Mouse (Mus musculus) lung, adult 2 months (tissue): Measurements from ENCODE around the gene Fnbp1. TPM values are rescaled to one million over a fixed set of nuclear protein-coding genes. Genes with fewer than 3 reads are reported as not detected.
"Not testable (repeated sequence)": the region's sequence is repeated elsewhere in the genome, so short reads cannot be mapped to it uniquely, and the experiment has no call there.

Source experiments
- DNase-seq: peaks from one replicate; pipeline ENCODE4 v3.0.0; 2022
- H3K4me1 ChIP-seq: fragments of 200-500 bp; 2 replicates; pipeline ENCODE4 v1.6.1; 2011; ENCODE audit warnings: low read length; ENCODE audit not compliant: control insufficient read depth, insufficient read depth
- H3K4me3 ChIP-seq: fragments of 200-500 bp; replicated peaks from 2 replicates; pipeline ENCODE3; 2011; ENCODE audit warnings: low read depth, mild to moderate bottlenecking, control low read depth, low read length; ENCODE audit errors: extremely low read depth
- CTCF ChIP-seq: fragments of 200-500 bp; IDR thresholded peaks from 2 replicates; pipeline ENCODE4 v1.5.1; 2011; ENCODE audit warnings: mild to moderate bottlenecking, low read length, control low read depth; ENCODE audit not compliant: insufficient read depth
- POLR2A ChIP-seq: fragments of 200-500 bp; IDR thresholded peaks from 2 replicates; pipeline ENCODE4 v1.6.1; 2011; ENCODE audit warnings: low read depth, mild to moderate bottlenecking, control low read depth, low read length, borderline replicate concordance; ENCODE audit errors: extremely low read depth
- WGBS: fragments of 180-500 bp; shearing (Covaris S2); methylation state at CpG from one replicate; pipeline ENCODE4 v1.1.7; 2018; 5-methylcytosine and 5-hydroxymethylcytosine counted together
- polyA plus RNA-seq: library from polyadenylated mRNA; depleted of rRNA; stranded (reverse); fragments of >200 nt; gene quantifications from 2 replicates; pipeline ENCODE4 v1.2.3, GENCODE M21; 2012

Fnbp1 gene
- polyA plus RNA-seq, 1 experiment, result 47.4 TPM

DNA sequence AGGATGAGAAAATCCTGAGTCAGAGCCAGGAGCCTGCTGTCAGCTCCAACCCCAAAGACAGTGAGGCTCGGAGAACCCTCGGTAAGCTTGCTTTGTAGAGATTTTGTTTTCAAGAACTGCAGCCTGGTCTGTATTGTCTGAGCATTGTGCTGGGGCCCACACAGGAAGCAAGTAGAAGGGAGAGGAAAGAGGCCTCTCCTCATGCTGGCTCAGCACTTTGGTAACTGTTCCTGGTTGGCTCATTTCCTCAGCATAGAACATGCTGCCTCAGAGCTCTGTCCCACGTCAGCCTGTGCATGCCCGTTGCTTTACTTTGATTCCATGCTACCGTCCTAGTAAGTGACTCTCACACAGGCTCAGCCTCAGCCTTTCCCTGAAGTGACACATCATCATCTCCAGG is 30.2 kb upstream of the Fnbp1 start:
- no peak for DNase-seq
- 31% methylated on average over 5 of the region's 5 CpGs for WGBS
- no peak overlapping the region for H3K4me3 ChIP-seq
- H3K4me1 ChIP-seq, result peaks cover 9% of the 10 kb centered on the region
- TF ChIP-seq POLR2A, result no peak

DNA sequence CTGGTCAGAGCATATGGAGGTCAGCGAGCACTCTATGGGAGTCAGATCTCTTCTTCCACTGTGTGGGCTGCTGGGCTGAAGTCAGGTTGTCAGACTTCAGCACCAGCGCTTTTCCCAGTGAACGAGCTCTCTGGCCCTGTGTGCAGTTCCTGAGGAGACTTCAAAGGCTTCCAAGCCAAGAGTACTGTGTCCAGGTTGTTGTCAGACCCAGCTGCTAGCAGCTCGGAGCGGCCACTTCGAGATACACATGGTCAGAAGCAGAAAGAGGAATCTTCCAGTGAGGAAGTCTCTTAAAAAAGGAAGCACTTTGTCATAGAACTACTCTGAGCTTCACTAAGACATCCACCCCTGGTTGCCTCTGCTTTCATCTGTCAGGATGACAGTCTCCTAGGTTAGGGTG is 28.4 kb upstream of the Fnbp1 start:
- no peak for TF ChIP-seq CTCF
- no peak for TF ChIP-seq POLR2A
- Histone ChIP-seq H3K4me1 (peaks cover 14% of the 10 kb centered on the region), H3K4me3 (no peak overlapping the region)
- 70% methylated on average over 6 of the region's 6 CpGs for WGBS
- no peak for DNase-seq

GRCm38 (mm10) chr2:31169001-31169400 is 27.2 kb upstream of the Fnbp1 start:
- 56% methylated on average over 10 of the region's 10 CpGs for WGBS
- H3K4me3 ChIP-seq, result no peak overlapping the region
- DNase-seq, result no peak
- H3K4me1 ChIP-seq, result peaks cover 26% of the 10 kb centered on the region
- TF ChIP-seq CTCF (no peak), POLR2A (no peak)

DNA sequence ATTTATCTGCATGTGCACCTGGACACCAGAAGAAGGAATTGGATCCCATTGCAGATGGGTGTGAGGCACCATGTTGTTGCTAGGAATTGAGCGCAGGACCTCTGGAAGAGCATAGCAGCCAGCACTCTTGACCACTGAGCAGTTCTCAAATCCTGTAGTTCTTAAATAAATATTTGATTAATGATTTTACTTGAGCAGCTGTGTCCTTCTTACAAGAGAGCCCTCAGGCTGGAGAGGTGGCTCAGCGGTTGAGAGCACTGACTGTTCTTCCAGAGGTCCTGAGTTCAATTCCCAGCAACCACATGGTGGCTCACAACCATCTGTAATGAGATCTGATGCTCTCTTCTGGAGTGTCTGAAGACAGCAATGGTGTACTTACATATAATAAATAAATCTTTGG is 25.8 kb upstream of the Fnbp1 start:
- not testable (repeated sequence) for DNase-seq, H3K4me3 ChIP-seq
- peaks cover 27% of the 10 kb centered on the region for H3K4me1 ChIP-seq
- 72% methylated on average over 2 of the region's 2 CpGs for WGBS

- 51% methylated on average over 4 of the region's 4 CpGs for WGBS
- TF ChIP-seq POLR2A (no peak), CTCF (no peak)
- H3K4me1 ChIP-seq, result peaks cover 22% of the 10 kb centered on the region
- DNase-seq, result no peak
- no peak overlapping the region for H3K4me3 ChIP-seq
Measured at GRCm38 (mm10) chr2:31165529-31165928, 23.7 kb upstream of the Fnbp1 start.

GRCm38 (mm10) chr2:31164841-31165455 is 23.1 kb upstream of the Fnbp1 start:
- Histone ChIP-seq H3K4me1 (peaks cover 22% of the 10 kb centered on the region), H3K4me3 (no peak overlapping the region)
- 12% methylated on average over 5 of the region's 5 CpGs for WGBS
- no peak for DNase-seq
- TF ChIP-seq CTCF (no peak), POLR2A (no peak)

DNA sequence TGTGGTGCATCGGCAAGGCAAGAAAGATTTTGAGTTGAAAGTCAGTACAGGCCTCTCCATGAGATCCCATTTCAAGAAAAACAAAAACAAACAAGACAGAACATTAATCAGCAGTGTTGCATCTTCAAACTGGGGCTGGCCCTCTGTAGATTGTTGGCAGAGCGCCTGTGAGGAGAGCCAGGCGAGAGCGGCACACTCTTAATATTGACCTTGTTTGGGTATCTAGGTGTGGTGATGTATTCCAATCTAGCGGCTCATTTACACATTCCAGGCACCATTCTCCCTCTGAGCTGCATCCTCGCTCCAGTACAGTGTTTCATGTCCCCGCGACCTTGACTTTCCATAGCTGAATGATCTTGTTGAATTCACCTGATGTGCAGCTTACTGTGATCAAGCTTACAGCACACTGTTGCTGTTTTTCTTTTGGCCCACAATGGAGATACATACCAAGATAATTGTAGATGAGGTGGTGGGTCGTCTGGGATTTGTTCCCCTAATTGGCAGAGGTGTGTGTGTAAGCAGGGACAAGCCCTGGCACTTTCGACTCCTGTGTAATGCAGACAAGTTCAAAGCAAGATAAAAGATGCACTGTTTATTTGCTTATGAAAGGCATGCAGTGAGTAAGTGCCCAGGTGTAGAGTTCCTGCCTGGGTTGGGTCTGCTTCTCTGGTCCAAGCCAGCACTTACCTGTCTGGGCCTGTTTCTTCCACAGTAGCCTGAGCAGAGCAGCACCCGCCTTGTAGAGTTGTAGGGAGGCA is 21.7 kb upstream of the Fnbp1 start:
- no peak for DNase-seq
- Histone ChIP-seq H3K4me3 (no peak overlapping the region), H3K4me1 (peaks cover 18% of the 10 kb centered on the region)
- TF ChIP-seq POLR2A (no peak), CTCF (no peak)
- 60% methylated on average over 11 of the region's 11 CpGs for WGBS

DNA sequence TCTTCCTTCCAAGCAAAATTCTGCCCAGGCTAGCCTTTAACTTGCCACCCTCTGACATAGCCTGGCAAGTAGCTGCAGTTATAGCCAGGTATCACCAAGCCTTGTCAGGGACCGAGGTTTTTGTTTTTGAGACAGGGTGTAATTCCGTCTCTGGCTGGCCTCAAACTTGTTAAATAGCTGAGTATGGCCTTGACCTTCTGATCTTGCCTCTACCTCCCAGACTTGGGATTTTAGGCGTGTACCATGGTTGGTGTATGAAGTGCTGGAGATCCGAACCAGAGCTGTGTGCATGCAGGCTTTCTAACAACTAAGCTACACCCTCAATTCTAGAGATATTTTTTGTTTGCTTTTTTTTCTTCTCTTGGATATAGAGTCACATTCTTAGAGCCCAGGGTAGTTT is 19.8 kb upstream of the Fnbp1 start:
- DNase-seq, result no peak
- 80% methylated on average over 4 of the region's 4 CpGs for WGBS
- peaks cover 18% of the 10 kb centered on the region for H3K4me1 ChIP-seq
- TF ChIP-seq POLR2A, result no peak
- H3K4me3 ChIP-seq, result no peak overlapping the region

DNA sequence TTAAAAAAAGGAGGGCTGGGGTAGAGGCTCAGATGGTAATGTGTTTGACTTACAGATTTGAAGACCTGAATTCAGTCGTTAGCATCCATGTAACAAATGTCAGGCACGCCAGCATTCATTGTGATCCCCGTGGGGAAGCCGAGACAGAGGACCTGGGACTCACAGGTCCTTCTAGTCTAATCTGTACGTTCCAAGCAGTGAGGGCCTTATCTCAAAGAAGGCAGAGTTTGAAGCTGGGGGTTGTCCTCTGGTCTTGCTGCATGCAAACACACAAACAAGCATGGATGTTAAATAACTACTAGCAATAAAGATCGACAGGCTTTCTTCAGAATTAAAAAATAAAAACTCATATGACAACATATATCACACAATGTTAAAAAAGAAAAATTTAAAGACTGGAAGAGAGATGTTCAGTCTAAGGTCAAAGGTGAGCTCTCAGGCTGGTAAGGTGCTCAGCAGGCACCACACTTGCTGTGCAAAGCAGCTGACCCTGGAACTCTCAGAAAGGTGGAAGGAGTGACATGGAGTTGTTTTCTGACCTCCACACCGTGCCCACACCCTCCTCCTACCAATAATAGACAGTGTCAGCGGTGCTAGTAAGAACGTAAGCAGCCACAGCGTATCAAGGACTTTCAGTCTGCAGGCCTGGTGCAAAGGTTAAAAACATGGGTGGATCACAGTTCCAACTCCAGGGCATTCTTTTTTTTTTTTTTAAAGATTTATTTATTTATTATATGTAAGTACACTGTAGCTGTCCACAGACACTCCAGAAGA is 18.5 kb upstream of the Fnbp1 start:
- 82% methylated on average over 10 of the region's 10 CpGs for WGBS
- no peak for DNase-seq
- Histone ChIP-seq H3K4me3 (no peak overlapping the region), H3K4me1 (peaks cover 14% of the 10 kb centered on the region)
- no peak for TF ChIP-seq CTCF
- TF ChIP-seq POLR2A, result no peak

GRCm38 (mm10) chr2:31156846-31157245 is 15.0 kb upstream of the Fnbp1 start:
- TF ChIP-seq CTCF, result no peak
- TF ChIP-seq POLR2A, result no peak
- 76% methylated on average over 3 of the region's 3 CpGs for WGBS
- no peaks in the 10 kb centered on the region for H3K4me1 ChIP-seq
- no peak for DNase-seq
- no peak overlapping the region for H3K4me3 ChIP-seq
